Mouse (Mus musculus) thymus, adult 2 months (tissue): ENCODE results near the gene Cat. TPM values are rescaled to one million over a fixed set of nuclear protein-coding genes. Genes with fewer than 3 reads are reported as not detected.

Experiments used
- DNase-seq: peaks from one replicate; pipeline ENCODE4 v3.0.0; 2021
- H3K27ac ChIP-seq: fragments of 200-500 bp; 2 replicates; pipeline ENCODE4 v1.5.1; 2012; ENCODE audit warnings: low read length, control low read depth; ENCODE audit not compliant: control insufficient read depth, insufficient read depth
- H3K27me3 ChIP-seq: fragments of 200-500 bp; 2 replicates; pipeline ENCODE4 v1.6.1; 2012; ENCODE audit warnings: mild to moderate bottlenecking, low read length, moderate library complexity, mixed read lengths; ENCODE audit not compliant: control insufficient read depth, insufficient read depth
- H3K36me3 ChIP-seq: fragments of 200-500 bp; 2 replicates; pipeline ENCODE4 v1.6.1; 2012; ENCODE audit warnings: mild to moderate bottlenecking, low read length, moderate library complexity; ENCODE audit not compliant: control insufficient read depth, insufficient read depth
- H3K4me1 ChIP-seq: fragments of 200-500 bp; replicated peaks from 2 replicates; pipeline ENCODE4 v1.6.1; 2012; ENCODE audit warnings: low read length; ENCODE audit not compliant: control insufficient read depth, insufficient read depth
- H3K4me3 ChIP-seq: fragments of 200-500 bp; 2 replicates; pipeline ENCODE4 v1.5.1; 2012; ENCODE audit warnings: mild to moderate bottlenecking, low read length, control low read depth, moderate library complexity; ENCODE audit not compliant: control insufficient read depth, insufficient read depth
- CTCF ChIP-seq: fragments of 200-500 bp; IDR thresholded peaks from 2 replicates; pipeline ENCODE4 v1.5.1; 2012; ENCODE audit warnings: mild to moderate bottlenecking, control low read depth, low read length, moderate library complexity, borderline replicate concordance; ENCODE audit not compliant: control insufficient read depth, poor library complexity, insufficient read depth; ENCODE audit errors: extremely low read depth
- POLR2A ChIP-seq: fragments of 200-500 bp; IDR thresholded peaks from 2 replicates; pipeline ENCODE4 v1.6.1; 2012; ENCODE audit warnings: mild to moderate bottlenecking, low read length, control low read depth, moderate library complexity; ENCODE audit not compliant: control insufficient read depth, poor library complexity, insufficient read depth; ENCODE audit errors: extremely low read depth
- WGBS: fragments of 180-500 bp; shearing (Covaris S2); methylation state at CpG from one replicate; pipeline ENCODE4 v1.1.7; 2018; 5-methylcytosine and 5-hydroxymethylcytosine counted together
- polyA plus RNA-seq: library from polyadenylated mRNA; depleted of rRNA; stranded (reverse); fragments of >200 nt; gene quantifications from 2 replicates; pipeline ENCODE4 v1.2.3, GENCODE M21; 2012; rRNA removed

The Cat gene
- polyA plus RNA-seq, 1 experiment: 67.9 TPM

- WGBS: 84% methylated on average over 3 of the region's 3 CpGs
- no peak overlapping the region for H3K4me3 ChIP-seq
- H3K36me3 ChIP-seq: no peaks in the 10 kb centered on the region
- no peak for DNase-seq
- H3K27me3 ChIP-seq: no peaks in the 10 kb centered on the region
- no peaks in the 10 kb centered on the region for H3K4me1 ChIP-seq
- TF ChIP-seq POLR2A: no peak
- TF ChIP-seq CTCF: no peak
- H3K27ac ChIP-seq: no peak overlapping the region
Observed at GRCm38 (mm10) chr2:103406239-103406638, 78.7 kb downstream of the Cat start.

Other genes with a start within 250 kb of the Cat start
- gene Ehf, start 181.9 kb downstream of the Cat start, polyA plus RNA-seq: 4.8 and 7.2 TPM in 2 replicates
- 0.38 and 0.54 TPM in 2 replicates for gene Elf5, start 73.5 kb downstream of the Cat start, polyA plus RNA-seq
- 110 and 120 TPM in 2 replicates for gene Abtb2, start 81.2 kb upstream of the Cat start, polyA plus RNA-seq